Mouse (Mus musculus): ENCODE measurements around the gene Htr1d.

The Htr1d gene

DNA sequence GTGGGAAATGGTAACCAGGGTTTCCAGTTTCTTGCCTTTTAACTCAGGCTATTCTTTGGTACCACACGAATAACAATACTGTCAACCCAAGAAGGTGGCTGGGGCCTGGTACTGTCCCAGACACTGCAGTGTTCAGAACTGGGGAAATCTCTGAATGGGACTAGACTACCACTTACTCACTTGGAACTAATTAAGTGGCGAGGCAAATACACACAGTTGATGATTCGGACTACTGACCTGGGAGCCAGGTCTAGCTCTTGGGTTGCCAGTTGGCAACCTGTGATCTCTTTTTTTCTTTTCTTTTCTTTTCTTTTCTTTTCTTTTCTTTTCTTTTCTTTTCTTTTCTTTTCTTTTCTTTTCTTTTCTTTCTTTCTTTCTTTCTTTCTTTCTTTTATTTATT, 29.0 kb downstream of the Htr1d start:
- in situ Hi-C loops (cut with MboI, MseI): loop anchor here (5.0 kb wide), 2 partner anchors 60 to 170 kb away; partner anchors contain the start of gene Lactbl1

DNA sequence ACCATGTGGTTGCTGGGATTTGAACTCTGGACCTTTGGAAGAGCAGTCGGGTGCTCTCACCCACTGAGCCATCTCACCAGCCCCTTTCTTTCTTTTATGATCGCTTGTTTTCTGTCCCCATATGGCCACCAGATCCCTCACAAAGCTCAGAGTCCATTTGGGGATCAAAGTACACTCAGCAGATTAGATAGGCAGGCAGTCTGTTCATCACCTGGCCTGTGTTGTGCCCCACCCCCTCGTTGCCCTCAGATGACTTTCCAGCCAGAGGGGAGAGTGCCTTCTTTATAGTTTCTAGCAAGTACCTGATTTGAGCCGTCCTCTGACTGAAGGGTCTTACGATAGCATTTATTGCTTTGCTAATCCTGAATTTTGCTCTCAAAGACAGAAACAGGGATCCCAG, 29.5 kb downstream of the Htr1d start:
- in situ Hi-C loops (cut with MboI, MseI): loop anchor here (5.0 kb wide), 2 partner anchors 60 to 170 kb away; partner anchors contain the start of gene Lactbl1

DNA sequence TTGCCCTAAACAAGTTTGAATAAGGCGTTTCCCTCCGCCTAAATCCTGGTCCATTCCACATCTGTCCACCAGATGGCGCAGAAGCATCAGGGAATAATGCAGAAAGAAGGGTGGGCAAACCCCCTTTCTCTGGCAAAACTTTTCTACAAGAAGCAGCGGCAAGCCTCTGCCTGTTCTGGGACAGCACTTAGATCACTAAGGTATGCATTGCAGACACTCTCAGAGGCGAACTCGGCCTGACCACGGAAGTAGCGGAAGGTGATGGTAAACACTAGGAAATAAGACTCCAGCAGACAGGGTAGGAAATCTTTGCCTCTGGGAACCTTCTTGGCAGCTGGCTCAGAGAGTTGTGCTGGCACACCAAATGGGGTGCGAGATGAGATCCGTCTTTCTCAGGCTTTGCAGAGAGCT, 31.5 kb downstream of the Htr1d start:
- in situ Hi-C loops (cut with MboI, MseI): loop anchor here (5.0 kb wide), 2 partner anchors 57 to 167 kb away; partner anchors contain the start of gene Lactbl1

GRCm38 (mm10) chr4:136456516-136457218, 33.3 kb downstream of the Htr1d start:
- in situ Hi-C loops (cut with MboI, MseI): no loop called here

DNA sequence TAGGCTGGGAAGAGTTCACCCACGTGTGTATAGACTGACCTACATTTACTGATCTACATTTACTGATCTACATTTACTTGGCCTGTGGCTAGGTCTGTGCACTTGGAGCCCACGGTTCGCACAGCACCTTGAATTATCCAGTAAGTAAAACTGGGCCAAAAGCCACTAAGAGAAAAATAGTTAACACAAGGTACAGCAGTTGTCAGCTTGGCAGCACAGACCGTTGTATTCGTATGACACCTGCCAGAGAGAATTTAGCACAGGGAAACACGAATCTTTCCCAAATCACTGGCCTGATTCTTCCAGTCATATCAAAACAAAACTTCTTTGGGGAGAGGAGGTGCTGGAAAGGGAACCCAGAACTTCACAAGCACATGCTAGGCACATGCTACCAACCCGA, 35.0 kb downstream of the Htr1d start:
- in situ Hi-C loops (cut with MboI, MseI): no loop called here

GRCm38 (mm10) chr4:136459210-136459609, 35.9 kb downstream of the Htr1d start:
- in situ Hi-C loops (cut with MboI, MseI): no loop called here

DNA sequence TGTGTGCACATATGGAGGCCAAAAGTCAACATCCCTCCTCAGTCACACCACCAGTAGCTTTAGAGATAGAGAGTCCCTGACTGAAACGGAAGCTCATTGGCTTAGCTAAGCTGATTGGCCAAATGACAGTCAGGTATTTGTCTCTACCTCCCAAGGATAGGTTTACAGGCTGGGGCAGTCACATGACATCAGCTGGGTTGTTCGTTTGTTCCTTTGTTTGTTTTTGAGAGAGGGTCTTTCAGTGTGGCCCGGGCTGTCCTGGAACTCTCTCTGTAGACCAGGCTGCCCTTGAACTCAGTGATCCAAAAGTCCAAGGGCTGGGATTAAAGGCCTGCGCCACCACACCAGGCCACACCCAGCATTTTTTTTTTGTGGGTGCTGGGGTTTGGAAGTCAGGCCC, 37.9 kb downstream of the Htr1d start:
- in situ Hi-C loops (cut with MboI, MseI): no loop called here

- in situ Hi-C loops (cut with MboI, MseI): no loop called here
Measured at GRCm38 (mm10) chr4:136461761-136462085, 38.4 kb downstream of the Htr1d start.

DNA sequence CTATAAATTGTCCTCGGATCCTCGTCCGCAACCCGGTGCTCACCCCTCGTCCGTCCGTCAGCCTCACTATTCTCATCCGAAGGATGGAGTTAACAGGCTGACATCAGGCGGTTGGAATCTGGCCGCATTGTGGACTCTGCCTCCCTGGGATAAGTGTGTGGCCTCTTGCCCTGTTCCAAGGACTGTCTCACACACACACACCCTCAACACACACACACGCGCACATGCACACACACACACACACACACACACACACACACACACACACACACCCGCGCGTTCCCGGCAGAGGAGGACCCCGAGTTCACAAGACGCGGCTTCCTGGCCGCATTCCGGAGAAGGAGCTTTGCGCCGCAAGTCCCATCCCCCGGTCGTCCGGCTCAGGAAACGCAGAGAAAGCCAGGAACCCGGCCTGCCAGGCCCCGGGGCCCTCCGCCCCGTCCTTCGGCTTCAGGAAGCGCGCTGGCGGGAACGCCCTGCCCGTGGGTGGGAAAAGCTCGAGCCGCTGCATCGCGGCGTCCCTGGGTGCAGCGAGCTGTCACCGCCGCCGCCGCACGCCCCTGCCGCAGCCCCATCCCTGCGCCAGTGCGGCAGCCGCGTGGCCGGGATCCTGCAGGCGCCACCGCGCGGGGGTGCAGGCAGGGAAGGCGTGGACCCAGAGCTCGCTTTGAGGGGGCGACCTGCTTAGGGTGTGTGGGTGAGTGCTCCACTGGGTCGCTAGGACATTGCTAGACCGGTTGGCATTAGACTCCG, 38.9 kb downstream of the Htr1d start, which contains the start of gene 6030445D17Rik:
TSS of gene 6030445D17Rik (plus strand) at position 165 of the 753 bp plus-strand sequence.
- in situ Hi-C loops (cut with MboI, MseI): no loop called here

- in situ Hi-C loops (cut with MboI, MseI): no loop called here
Measured at GRCm38 (mm10) chr4:136462839-136463178, 39.5 kb downstream of the Htr1d start.

GRCm38 (mm10) chr4:136463436-136463835, 40.1 kb downstream of the Htr1d start:
- in situ Hi-C loops (cut with MboI, MseI): no loop called here

- in situ Hi-C loops (cut with MboI, MseI): no loop called here
Measured at GRCm38 (mm10) chr4:136466226-136466625, 42.9 kb downstream of the Htr1d start.

DNA sequence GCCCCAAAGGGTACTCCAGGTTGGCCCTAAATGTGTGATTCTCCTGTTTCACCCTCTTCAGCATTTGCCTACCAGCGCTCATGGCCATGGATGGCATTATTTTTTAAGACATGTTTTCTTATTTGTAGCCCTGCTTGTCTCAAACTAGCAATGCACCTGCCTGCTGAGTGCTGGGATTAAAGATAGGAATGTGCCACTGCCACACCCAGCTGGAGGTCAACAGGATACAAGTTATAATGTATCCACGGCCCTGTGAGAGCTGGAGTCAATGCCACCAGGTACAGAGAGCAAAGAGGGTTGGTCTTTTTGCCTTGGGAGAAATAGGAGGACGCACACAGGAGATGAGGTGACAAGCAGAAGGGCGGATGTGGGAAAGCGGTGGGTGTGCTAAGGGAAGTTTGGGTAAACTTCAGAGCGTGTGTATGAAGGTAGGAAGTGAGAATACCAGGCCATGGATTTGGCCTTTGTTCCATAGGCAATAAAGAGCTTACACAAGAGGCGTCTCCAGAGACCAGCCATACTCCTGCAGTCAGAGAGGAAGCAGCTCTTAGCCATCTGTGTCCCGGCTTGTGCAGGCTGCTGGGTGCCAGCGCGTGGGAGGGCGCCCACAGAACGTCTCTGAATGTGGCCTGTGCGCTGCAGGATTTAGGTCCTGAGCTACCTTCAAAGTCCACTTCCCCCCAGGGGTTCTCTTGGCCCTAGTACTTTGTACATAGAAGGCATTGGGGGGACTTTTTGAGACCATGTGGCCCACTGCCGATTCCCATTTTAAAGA, 45.4 kb downstream of the Htr1d start:
- in situ Hi-C loops (cut with MboI, MseI): no loop called here

DNA sequence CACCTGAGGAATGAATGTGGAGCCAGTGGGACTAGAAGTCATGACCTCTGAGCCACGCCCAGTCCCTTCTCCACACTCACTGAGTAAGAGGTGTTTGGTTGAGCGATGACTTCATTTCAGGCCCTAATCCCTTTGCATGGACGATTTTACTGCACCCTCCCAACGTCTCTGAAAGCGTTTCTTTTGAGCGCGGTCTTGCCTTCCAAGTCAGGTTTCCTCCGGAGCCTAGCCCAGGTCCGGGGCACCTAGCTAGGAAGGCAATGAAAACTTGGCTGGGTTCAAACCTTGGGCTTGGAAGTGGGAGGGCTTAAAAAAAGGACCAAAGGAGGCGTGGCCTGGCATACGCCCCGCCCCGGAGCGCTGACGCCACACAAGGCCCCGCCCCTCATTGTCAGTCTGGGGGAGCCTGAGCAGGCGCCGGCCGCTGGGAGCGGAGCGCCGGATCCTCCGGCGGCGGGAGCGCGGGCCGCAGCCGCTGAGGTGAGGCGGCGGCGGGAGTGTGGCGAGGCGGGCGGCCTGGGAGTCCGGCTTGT, 46.1 kb downstream of the Htr1d start, which contains the start of gene Luzp1:
TSS of gene Luzp1 (plus strand) at position 391 of the 533 bp plus-strand sequence.
- in situ Hi-C loops (cut with MboI, MseI): no loop called here

DNA sequence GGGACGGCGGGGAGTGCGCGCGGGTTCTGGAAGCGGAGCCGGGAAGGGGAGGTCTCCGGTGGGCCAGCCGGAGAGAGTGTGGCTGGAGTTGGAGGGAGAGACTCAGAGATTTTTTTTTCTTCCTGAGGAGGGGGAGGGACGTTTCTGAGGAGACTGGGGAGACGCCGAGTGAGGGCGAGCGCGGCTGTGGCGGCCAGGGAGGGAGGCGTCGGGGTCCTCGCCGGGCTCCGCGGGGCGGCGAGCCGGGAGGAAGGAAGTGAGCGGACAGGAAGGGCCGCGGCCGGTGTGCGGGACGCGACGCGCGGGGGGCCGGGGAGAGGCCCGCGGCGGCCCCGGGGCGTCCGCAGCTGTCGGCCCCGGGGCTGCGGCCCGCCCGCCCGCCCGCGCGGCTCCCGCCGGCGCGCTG, 46.6 kb downstream of the Htr1d start:
- in situ Hi-C loops (cut with MboI, MseI): no loop called here

DNA sequence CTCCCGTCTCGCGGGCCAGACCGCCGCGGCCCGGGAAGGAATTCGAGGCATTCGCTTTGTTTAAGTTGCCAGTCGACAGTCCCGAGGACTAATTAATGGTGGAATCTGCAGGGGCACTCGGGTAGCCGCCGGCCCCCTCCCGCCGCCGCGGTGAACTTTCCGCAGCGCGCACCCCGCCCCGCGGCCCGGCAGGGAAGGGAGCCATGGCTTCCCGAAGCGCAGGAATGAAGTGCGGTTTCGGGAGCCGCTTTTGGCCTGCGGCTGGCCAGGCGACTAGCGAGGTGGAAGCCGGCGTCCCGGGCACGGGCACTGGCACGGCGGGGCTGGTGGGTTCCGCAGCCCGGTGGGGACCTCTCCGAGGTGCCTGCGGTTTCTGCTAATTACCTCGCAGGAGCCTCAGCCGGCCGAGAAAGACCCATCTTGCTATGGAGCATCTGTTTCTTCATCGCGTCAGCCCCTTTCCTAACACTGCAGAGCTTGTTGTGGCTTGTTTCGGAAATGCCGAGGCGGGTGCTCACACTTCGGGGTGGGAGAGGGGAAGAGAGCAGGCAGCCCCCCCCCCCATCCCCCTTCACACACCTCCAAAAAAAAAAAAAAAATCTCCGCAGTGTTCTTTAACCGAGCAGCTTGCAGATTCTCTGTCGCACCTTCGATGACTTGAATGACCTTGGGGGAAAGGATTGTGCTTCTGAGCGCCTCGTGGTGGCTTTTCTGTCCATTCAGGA, 47.2 kb downstream of the Htr1d start:
- in situ Hi-C loops (cut with MboI, MseI): no loop called here

DNA sequence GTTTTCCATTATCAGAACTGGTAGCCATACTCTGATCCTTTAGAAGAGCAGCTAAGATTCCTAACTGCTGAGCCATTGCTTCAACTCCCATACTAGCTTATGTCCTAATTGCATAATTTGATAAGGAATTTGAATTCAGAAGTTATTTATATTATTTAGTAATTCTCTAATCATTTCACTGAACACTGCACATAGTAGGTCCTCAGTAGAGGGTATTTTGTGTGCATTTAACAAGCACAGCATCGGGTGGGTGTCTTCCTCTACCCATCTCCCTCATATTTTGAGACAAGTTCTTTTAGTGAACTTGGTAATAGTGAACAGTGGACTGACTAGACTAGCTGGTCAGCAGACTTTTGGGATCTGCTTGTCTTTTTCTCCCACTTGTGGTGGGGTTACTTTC, 53.4 kb downstream of the Htr1d start:
- in situ Hi-C loops (cut with MboI, MseI): no loop called here

DNA sequence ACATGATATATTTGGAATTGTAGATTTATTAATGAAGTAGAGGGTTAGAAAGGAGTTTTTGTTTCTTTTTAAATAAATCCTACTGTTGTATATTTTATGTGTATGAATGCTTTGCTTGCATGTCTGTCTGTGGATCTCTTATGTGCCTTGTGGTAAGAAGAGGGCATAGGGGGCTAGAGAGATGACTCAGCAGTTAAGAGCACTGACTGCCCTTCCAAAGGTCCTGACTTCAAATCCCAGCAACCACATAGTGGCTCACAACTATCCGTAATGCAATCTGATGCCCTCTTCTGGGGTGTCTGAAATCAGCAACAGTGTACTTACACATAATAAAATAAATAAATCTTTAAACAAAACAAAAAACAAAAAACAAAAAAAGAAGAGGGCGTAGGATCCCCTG, 63.2 kb downstream of the Htr1d start:
- in situ Hi-C loops (cut with MboI, MseI): no loop called here
